Mouse (Mus musculus) c-Kit-positive CD71-positive TER-119-negative erythroid progenitor cells, embryonic 14.5 days (primary cell): Measurements from ENCODE around the gene Spint2.
A peak's percentile ranks its signal among the peaks of the same experiment; 100 is the strongest.

Source experiments
- DNase-seq: peaks from one replicate; pipeline ENCODE4 v3.0.0-alpha.2; 2013; ENCODE audit warnings: low read depth

Spint2 gene

GRCm38 (mm10) chr7:29279261-29279660 lies 2.5 kb downstream of the Spint2 start:
- no peak for DNase-seq

- DNase-seq: no peak
Observed at GRCm38 (mm10) chr7:29277510-29277909, 4.2 kb downstream of the Spint2 start.

GRCm38 (mm10) chr7:29276715-29277114 lies 5.0 kb downstream of the Spint2 start:
- DNase-seq: no peak

- no peak for DNase-seq
Observed at GRCm38 (mm10) chr7:29271687-29272465, 9.8 kb downstream of the Spint2 start.

GRCm38 (mm10) chr7:29270445-29270844 lies 11.3 kb downstream of the Spint2 start:
- no peak for DNase-seq

- no peak for DNase-seq
Observed at GRCm38 (mm10) chr7:29266931-29267330, 14.8 kb downstream of the Spint2 start.

- no peak for DNase-seq
Observed at GRCm38 (mm10) chr7:29265636-29266035, 16.1 kb downstream of the Spint2 start.

- no peak for DNase-seq
Observed at GRCm38 (mm10) chr7:29263831-29264230, 17.9 kb downstream of the Spint2 start.

- no peak for DNase-seq
Observed at GRCm38 (mm10) chr7:29262151-29262550, 19.6 kb downstream of the Spint2 start.

- no peak for DNase-seq
Observed at GRCm38 (mm10) chr7:29259781-29260730, 21.7 kb downstream of the Spint2 start.

GRCm38 (mm10) chr7:29257368-29257767 lies 24.3 kb downstream of the Spint2 start:
- no peak for DNase-seq

GRCm38 (mm10) chr7:29255875-29256274 lies 25.8 kb downstream of the Spint2 start:
- DNase-seq: no peak

- DNase-seq: no peak
Observed at GRCm38 (mm10) chr7:29253842-29254241, 27.9 kb downstream of the Spint2 start.

GRCm38 (mm10) chr7:29251166-29251565 lies 30.5 kb downstream of the Spint2 start:
- no peak for DNase-seq

- DNase-seq: no peak
Observed at GRCm38 (mm10) chr7:29248261-29248841, 33.4 kb downstream of the Spint2 start, which contains the start of gene 2200002D01Rik. Gene 2200002D01Rik, minus strand, starts transcription at chr7:29248466.

- DNase-seq: no peak
Observed at GRCm38 (mm10) chr7:29247706-29248105, 34.0 kb downstream of the Spint2 start.

GRCm38 (mm10) chr7:29247314-29247700 lies 34.4 kb downstream of the Spint2 start:
- DNase-seq: peak; percentile 69

GRCm38 (mm10) chr7:29246619-29247313 lies 34.9 kb downstream of the Spint2 start:
- DNase-seq: no peak

- DNase-seq: no peak
Observed at GRCm38 (mm10) chr7:29246015-29246414, 35.7 kb downstream of the Spint2 start.

GRCm38 (mm10) chr7:29244732-29245416 lies 36.8 kb downstream of the Spint2 start:
- DNase-seq: no peak
